ENCODE assay signal across 31 mouse cellular contexts in genomic region chr6:48768933-48769332, GRCm38 (mm10). TPM values are rescaled to one million over a fixed set of nuclear protein-coding genes. Genes with fewer than 3 reads are reported as not detected.
DNase-seq lines count a peak whose midpoint lies in the region; ATAC-seq and TF ChIP-seq lines count a peak whose summit lies in the region.
"Had no signal": no experiment of that assay in that cellular context is flagged by ENCODE, and none has a peak within 500 bp of the region (broad histone marks: within the 10 kb centered on the region; RNA-seq: fewer than 3 reads in every experiment).

No protein-coding gene starts in this region.

- DNase-seq in ovary, adult 18-20 months (ENCODE audit: low spot score), result peak; percentile 60
- no peak for DNase-seq in ovary, postnatal 14 days (ENCODE audit: low spot score)
- DNase-seq in CD8-positive naive resting alpha-beta T cell, adult 2 months (ENCODE audit: low read depth in 2 of 2, low spot score in 2 of 2), result peak; percentile 30 to 51
- no peak for DNase-seq in cerebellum, postnatal 25 days
- no peak for DNase-seq in cerebellum, postnatal 14 days
- DNase-seq: adrenal gland, adult 8-10 months; cerebellum, adult 11 months; cerebellum, adult 9-10 months; gastrocnemius, postnatal 25 days; heart, postnatal 4 days; kidney, adult 8-10 months; kidney, postnatal 4 days; layer of hippocampus, postnatal 36 days; left cerebral cortex, postnatal 4 days; liver, embryonic 13.5 days; lung, adult 18-20 months had no signal

- peak overlapping the region; percentile 24 for H3K4me3 ChIP-seq in small intestine, adult 2 months (ENCODE audit: low read depth, low read length)
- H3K4me3 ChIP-seq: embryonic facial prominence, embryonic 13.5 days; forebrain, embryonic 10.5 days; forebrain, embryonic 15.5 days; hindbrain, embryonic 13.5 days; liver, embryonic 13.5 days; midbrain, embryonic 13.5 days had no signal

- H3K27me3 ChIP-seq in small intestine, adult 2 months (ENCODE audit: control insufficient read depth, insufficient read depth, low read length), result no peaks in the 10 kb centered on the region
- H3K27me3 ChIP-seq: embryonic facial prominence, embryonic 13.5 days; forebrain, embryonic 15.5 days; hindbrain, embryonic 13.5 days; liver, embryonic 13.5 days; midbrain, embryonic 13.5 days had no signal

- 68% methylated on average over 3 of the region's 3 CpGs for WGBS in small intestine, adult 2 months

- 0 out of 2 replicates have a peak, but pooled peaks cover 2% of the 10 kb centered on the region for H3K36me3 ChIP-seq in small intestine, adult 2 months (ENCODE audit: control insufficient read depth, insufficient read depth, low read length)
- H3K36me3 ChIP-seq: embryonic facial prominence, embryonic 13.5 days; forebrain, embryonic 10.5 days; forebrain, embryonic 15.5 days; hindbrain, embryonic 13.5 days; liver, embryonic 13.5 days; midbrain, embryonic 13.5 days had no signal

- no peak for TF ChIP-seq CTCF in small intestine, adult 2 months (IDR thresholded peaks at IDR 0.05; ENCODE audit: extremely low read depth, insufficient read length, insufficient replicate concordance, low read depth, low read length)

- ATAC-seq in inflammation-experienced regulatory T-cells, adult 6 months, result peak; percentile 9
- ATAC-seq: forebrain, embryonic 15.5 days; lung, postnatal 0 days; midbrain, embryonic 13.5 days had no signal

- H3K27ac ChIP-seq in small intestine, adult 2 months (ENCODE audit: insufficient read depth, low read depth, low read length), result peak overlapping the region; percentile 45
- H3K27ac ChIP-seq: embryonic facial prominence, embryonic 13.5 days; forebrain, embryonic 10.5 days; forebrain, embryonic 15.5 days; hindbrain, embryonic 13.5 days; kidney, postnatal 0 days; liver, embryonic 13.5 days; macrophage; midbrain, embryonic 13.5 days had no signal

- peaks cover 10% of the 10 kb centered on the region; the same call in 1 of the 2 replicates for H3K4me1 ChIP-seq in small intestine, adult 2 months (ENCODE audit: control insufficient read depth, insufficient read depth, insufficient read length, low read length)
- H3K4me1 ChIP-seq: embryonic facial prominence, embryonic 13.5 days; hindbrain, embryonic 13.5 days; midbrain, embryonic 13.5 days had no signal

- TF ChIP-seq POLR2A in small intestine, adult 2 months (IDR thresholded peaks at IDR 0.05; ENCODE audit: low read depth, low read length), result no peak

RNA-seq across cellular contexts. Expression of gene Gimap3, which starts 1.7 kb away (rescaled TPM):
- polyA plus RNA-seq in inflammation-experienced regulatory T-cells, adult 6 months (2017; shearing (Covaris generic)), result 1,000 to 10,000 TPM; 1,096 to 1,768 (median 1,751) TPM
- 6.2 and 13.0 TPM in 2 replicates for polyA plus RNA-seq in small intestine, adult 2 months (2012; rRNA removed)
- polyA plus RNA-seq: C2C12; embryonic facial prominence, embryonic 13.5 days; forebrain, embryonic 10.5 days; forebrain, embryonic 15.5 days; heart, embryonic 11.5 days; hindbrain, embryonic 13.5 days; limb, embryonic 14.5 days; midbrain, embryonic 13.5 days; neural tube, embryonic 11.5 days had no signal

RNA-seq across cellular contexts. Expression of gene Gimap5, which starts 22.9 kb away (rescaled TPM):
- 100 to 1,000 TPM; 218 to 266 (median 236) TPM for polyA plus RNA-seq in inflammation-experienced regulatory T-cells, adult 6 months (2017; shearing (Covaris generic))
- 4.9 and 10.2 TPM in 2 replicates for polyA plus RNA-seq in small intestine, adult 2 months (2012; rRNA removed)
- polyA plus RNA-seq: C2C12, macrophage had no signal

RNA-seq across cellular contexts. Expression of gene Gimap1, which starts 30.1 kb away (rescaled TPM):
- polyA plus RNA-seq in inflammation-experienced regulatory T-cells, adult 6 months (2017; shearing (Covaris generic)), result 100 to 1,000 TPM; 353 to 386 (median 354) TPM
- 18.8 and 29.1 TPM in 2 replicates for polyA plus RNA-seq in small intestine, adult 2 months (2012; rRNA removed)
- polyA plus RNA-seq: C2C12, macrophage had no signal

RNA-seq across cellular contexts. Expression of gene Gimap7, which starts 50.5 kb away (rescaled TPM):
- polyA plus RNA-seq in inflammation-experienced regulatory T-cells, adult 6 months (2017; shearing (Covaris generic)), result 100 to 1,000 TPM; 458 to 769 (median 564) TPM
- polyA plus RNA-seq in small intestine, adult 2 months (2012; rRNA removed), result 1.5 and 2.5 TPM in 2 replicates
- polyA plus RNA-seq: C2C12; embryonic facial prominence, embryonic 13.5 days; forebrain, embryonic 10.5 days; forebrain, embryonic 15.5 days; frontal cortex, adult 2 months; heart, embryonic 11.5 days; hindbrain, embryonic 13.5 days; limb, embryonic 14.5 days; midbrain, embryonic 13.5 days; neural tube, embryonic 11.5 days had no signal

RNA-seq across cellular contexts. Expression of gene Gm28053, which starts 50.5 kb away (rescaled TPM):
- polyA plus RNA-seq in inflammation-experienced regulatory T-cells, adult 6 months (2017; shearing (Covaris generic)), result 10 to 100 TPM; 58.9 to 85.2 (median 59.9) TPM
- polyA plus RNA-seq in small intestine, adult 2 months (2012; rRNA removed), result not detected in 2 replicates
- polyA plus RNA-seq: C2C12; forebrain, embryonic 10.5 days; forebrain, embryonic 15.5 days; hindbrain, embryonic 13.5 days; macrophage; midbrain, embryonic 13.5 days; neural tube, embryonic 11.5 days had no signal

Comparison
In these comparisons a context has a peak if more than half of its experiments do, and no peak if none do; other contexts are left out.
1. DNase-seq: peak in ovary, adult 18-20 months (single experiment) and CD8-positive naive resting alpha-beta T cell, adult 2 months (2 of 2); none in ovary, postnatal 14 days (single experiment), cerebellum, postnatal 25 days (0 of 2) and cerebellum, postnatal 14 days (0 of 2).
2. RNA of gene Gimap3, which starts 1.7 kb away (polyA plus RNA-seq): 1,096 to 1,768 TPM in inflammation-experienced regulatory T-cells, adult 6 months; 6.2 to 13.0 TPM in small intestine, adult 2 months; every median in the first group is over 10 times any median in the second.
3. RNA of gene Gimap5, which starts 22.9 kb away (polyA plus RNA-seq): 218 to 266 TPM in inflammation-experienced regulatory T-cells, adult 6 months; 4.9 to 10.2 TPM in small intestine, adult 2 months; every median in the first group is over 10 times any median in the second.
4. RNA of gene Gimap1, which starts 30.1 kb away (polyA plus RNA-seq): 353 to 386 TPM in inflammation-experienced regulatory T-cells, adult 6 months; 18.8 to 29.1 TPM in small intestine, adult 2 months; every median in the first group is over 10 times any median in the second.